Mouse (Mus musculus) hindbrain, embryonic 10.5 days (tissue): Measurements from ENCODE around the gene Wwp2. TPM values are rescaled to one million over a fixed set of nuclear protein-coding genes. Genes with fewer than 3 reads are reported as not detected.

Source experiments
- DNase-seq: peaks from one replicate; pipeline ENCODE4 v3.0.0-alpha.2; 2017; ENCODE audit warnings: low spot score
- H3K27ac ChIP-seq: fragments of 300-500 bp; sonication (generic); 2 replicates; pipeline ENCODE4 v1.5.1; 2016; ENCODE audit warnings: mild to moderate bottlenecking, moderate library complexity
- H3K27me3 ChIP-seq: fragments of 300-500 bp; sonication (generic); 2 replicates; pipeline ENCODE4 v1.6.1; 2016; ENCODE audit warnings: mild to moderate bottlenecking; ENCODE audit not compliant: poor library complexity, insufficient read depth, severe bottlenecking
- H3K36me3 ChIP-seq: fragments of 300-500 bp; sonication (generic); 2 replicates; pipeline ENCODE4 v1.6.1; 2016; ENCODE audit warnings: mild to moderate bottlenecking, moderate library complexity
- H3K4me1 ChIP-seq: fragments of 300-500 bp; sonication (generic); replicated peaks from 2 replicates; pipeline ENCODE4 v1.6.1; 2016; ENCODE audit warnings: mild to moderate bottlenecking
- H3K4me3 ChIP-seq: fragments of 300-500 bp; sonication (generic); 2 replicates; pipeline ENCODE4 v1.5.1; 2016; ENCODE audit warnings: mild to moderate bottlenecking, moderate library complexity
- H3K9me3 ChIP-seq: fragments of 300-500 bp; sonication (generic); 2 replicates; pipeline ENCODE4 v1.6.1; 2016; ENCODE audit warnings: mild to moderate bottlenecking, moderate library complexity
- WGBS: fragments of 180-500 bp; shearing (Covaris S2); methylation state at CpG from one replicate; pipeline ENCODE4 v1.1.7; 2016; 5-methylcytosine and 5-hydroxymethylcytosine counted together
- polyA plus RNA-seq: library from polyadenylated mRNA; unstranded; fragments of >200 nt; fragmentation: Nextera tagmentation; extraction: Ambion mirVana; gene quantifications from 2 replicates; pipeline ENCODE4 v1.2.1, GENCODE M21; 2016

The Wwp2 gene
- polyA plus RNA-seq, 1 experiment from 2014 or later: 64.6 TPM

- no peaks in the 10 kb centered on the region for H3K27me3 ChIP-seq
- DNase-seq: no peak
- WGBS: 39% methylated on average over 12 of the region's 12 CpGs
- peaks cover 64% of the 10 kb centered on the region for H3K36me3 ChIP-seq
- H3K27ac ChIP-seq: peak overlapping the region; percentile 30
- H3K4me1 ChIP-seq: peaks cover 44% of the 10 kb centered on the region
- H3K4me3 ChIP-seq: no peak overlapping the region
- H3K9me3 ChIP-seq: no peaks in the 10 kb centered on the region
Measured at GRCm38 (mm10) chr8:107556511-107556936, 120.4 kb downstream of the Wwp2 start.

GRCm38 (mm10) chr8:107560820-107561536, 124.8 kb downstream of the Wwp2 start:
- no peaks in the 10 kb centered on the region for H3K9me3 ChIP-seq
- peaks cover 34% of the 10 kb centered on the region for H3K4me1 ChIP-seq
- WGBS: 63% methylated on average over 16 of the region's 16 CpGs
- H3K27ac ChIP-seq: 0 out of 2 replicates have a peak overlapping the region, but pooled peaks have one; percentile 18
- DNase-seq: no peak
- H3K4me3 ChIP-seq: no peak overlapping the region
- no peaks in the 10 kb centered on the region for H3K27me3 ChIP-seq
- peaks cover 24% of the 10 kb centered on the region for H3K36me3 ChIP-seq

GRCm38 (mm10) chr8:107562164-107562563, 126.0 kb downstream of the Wwp2 start:
- Histone ChIP-seq H3K36me3 (peaks cover 15% of the 10 kb centered on the region), H3K4me1 (peaks cover 23% of the 10 kb centered on the region), H3K9me3 (no peaks in the 10 kb centered on the region), H3K4me3 (no peak overlapping the region), H3K27me3 (no peaks in the 10 kb centered on the region), H3K27ac (no peak overlapping the region)
- 82% methylated on average over 9 of the region's 9 CpGs for WGBS
- DNase-seq: no peak

- 89% methylated on average over 2 of the region's 2 CpGs for WGBS
- H3K27me3 ChIP-seq: no peaks in the 10 kb centered on the region
- H3K9me3 ChIP-seq: no peaks in the 10 kb centered on the region
- no peaks in the 10 kb centered on the region for H3K36me3 ChIP-seq
- H3K4me3 ChIP-seq: no peak overlapping the region
- H3K4me1 ChIP-seq: no peaks in the 10 kb centered on the region
- DNase-seq: no peak
- no peak overlapping the region for H3K27ac ChIP-seq
Measured at GRCm38 (mm10) chr8:107571046-107571445, 134.9 kb downstream of the Wwp2 start.

GRCm38 (mm10) chr8:107571486-107572135, 135.4 kb downstream of the Wwp2 start:
- no peaks in the 10 kb centered on the region for H3K36me3 ChIP-seq
- H3K4me1 ChIP-seq: peaks cover 4% of the 10 kb centered on the region
- no peaks in the 10 kb centered on the region for H3K9me3 ChIP-seq
- H3K27ac ChIP-seq: no peak overlapping the region
- no peaks in the 10 kb centered on the region for H3K27me3 ChIP-seq
- no peak overlapping the region for H3K4me3 ChIP-seq
- DNase-seq: no peak
- WGBS: 89% methylated on average over 7 of the region's 7 CpGs

GRCm38 (mm10) chr8:107572497-107572896, 136.3 kb downstream of the Wwp2 start:
- WGBS: 59% methylated on average over 4 of the region's 4 CpGs
- Histone ChIP-seq H3K27me3 (no peaks in the 10 kb centered on the region), H3K4me3 (no peak overlapping the region), H3K27ac (no peak overlapping the region), H3K4me1 (peaks cover 5% of the 10 kb centered on the region), H3K9me3 (no peaks in the 10 kb centered on the region), H3K36me3 (no peaks in the 10 kb centered on the region)
- DNase-seq: peak; percentile 74

- H3K27ac ChIP-seq: no peak overlapping the region
- no peak for DNase-seq
- no peaks in the 10 kb centered on the region for H3K27me3 ChIP-seq
- H3K4me1 ChIP-seq: peaks cover 5% of the 10 kb centered on the region
- no peaks in the 10 kb centered on the region for H3K9me3 ChIP-seq
- peaks cover 23% of the 10 kb centered on the region for H3K36me3 ChIP-seq
- no peak overlapping the region for H3K4me3 ChIP-seq
- 88% methylated on average over 3 of the region's 3 CpGs for WGBS
Measured at GRCm38 (mm10) chr8:107574771-107575170, 138.6 kb downstream of the Wwp2 start.

- Histone ChIP-seq H3K27ac (peak overlapping the region; percentile 84), H3K9me3 (no peaks in the 10 kb centered on the region), H3K27me3 (no peaks in the 10 kb centered on the region), H3K4me1 (peaks cover 5% of the 10 kb centered on the region), H3K4me3 (peak overlapping the region; percentile 25; the same call in 1 of the 2 replicates), H3K36me3 (peaks cover 42% of the 10 kb centered on the region)
- peak; percentile 90 for DNase-seq
- WGBS: 12% methylated on average over 10 of the region's 10 CpGs
Measured at GRCm38 (mm10) chr8:107576702-107577101, 140.5 kb downstream of the Wwp2 start.

GRCm38 (mm10) chr8:107577640-107578039, 141.5 kb downstream of the Wwp2 start:
- WGBS: 89% methylated on average over 4 of the region's 4 CpGs
- H3K4me1 ChIP-seq: peaks cover 5% of the 10 kb centered on the region

GRCm38 (mm10) chr8:107578132-107578531, 142.0 kb downstream of the Wwp2 start:
- no peak overlapping the region for H3K27ac ChIP-seq
- WGBS: 95% methylated on average over 8 of the region's 8 CpGs
- peaks cover 56% of the 10 kb centered on the region for H3K36me3 ChIP-seq
- peaks cover 5% of the 10 kb centered on the region for H3K4me1 ChIP-seq
- no peak overlapping the region for H3K4me3 ChIP-seq
- DNase-seq: no peak
- no peaks in the 10 kb centered on the region for H3K9me3 ChIP-seq
- H3K27me3 ChIP-seq: no peaks in the 10 kb centered on the region

More at GRCm38 (mm10) chr8:107577640-107578039, 141.5 kb downstream of the Wwp2 start:
- no peaks in the 10 kb centered on the region for H3K27me3 ChIP-seq
- no peak overlapping the region for H3K4me3 ChIP-seq
- H3K9me3 ChIP-seq: no peaks in the 10 kb centered on the region
- DNase-seq: no peak
- peaks cover 51% of the 10 kb centered on the region for H3K36me3 ChIP-seq
- H3K27ac ChIP-seq: 0 out of 2 replicates have a peak overlapping the region, but pooled peaks have one; percentile 84

- Histone ChIP-seq H3K4me3 (no peak overlapping the region), H3K27me3 (no peaks in the 10 kb centered on the region), H3K27ac (no peak overlapping the region), H3K9me3 (no peaks in the 10 kb centered on the region), H3K36me3 (peaks cover 60% of the 10 kb centered on the region), H3K4me1 (peaks cover 5% of the 10 kb centered on the region)
- no peak for DNase-seq
- WGBS: 89% methylated on average over 8 of the region's 8 CpGs
Measured at GRCm38 (mm10) chr8:107578541-107578940, 142.4 kb downstream of the Wwp2 start.

GRCm38 (mm10) chr8:107580879-107581278, 144.7 kb downstream of the Wwp2 start:
- no peak overlapping the region for H3K4me3 ChIP-seq
- no peak overlapping the region for H3K27ac ChIP-seq
- WGBS: 95% methylated on average over 13 of the region's 13 CpGs
- H3K9me3 ChIP-seq: no peaks in the 10 kb centered on the region
- H3K4me1 ChIP-seq: peaks cover 6% of the 10 kb centered on the region
- H3K27me3 ChIP-seq: no peaks in the 10 kb centered on the region
- DNase-seq: no peak
- H3K36me3 ChIP-seq: peaks cover 84% of the 10 kb centered on the region

- 96% methylated on average over 4 of the region's 4 CpGs for WGBS
- peaks cover 8% of the 10 kb centered on the region for H3K4me1 ChIP-seq
- DNase-seq: no peak
- H3K27ac ChIP-seq: no peak overlapping the region
- H3K27me3 ChIP-seq: no peaks in the 10 kb centered on the region
- no peak overlapping the region for H3K4me3 ChIP-seq
- H3K9me3 ChIP-seq: no peaks in the 10 kb centered on the region
- H3K36me3 ChIP-seq: peaks cover 90% of the 10 kb centered on the region
Measured at GRCm38 (mm10) chr8:107581536-107581935, 145.4 kb downstream of the Wwp2 start.
